Mouse (Mus musculus) erythroblast, embryonic 14.5 days (primary cell): ENCODE measurements around the gene Ccdc194.

Experiments
- GATA1 ChIP-seq: IDR thresholded peaks from 2 replicates; pipeline ENCODE4 v1.6.1; 2012; ENCODE audit warnings: low read length, inconsistent platforms, mixed read lengths
- TAL1 ChIP-seq: IDR thresholded peaks from 3 replicates; pipeline ENCODE4 v1.6.1; 2012; ENCODE audit warnings: low read length, inconsistent platforms, mixed read lengths

DNA sequence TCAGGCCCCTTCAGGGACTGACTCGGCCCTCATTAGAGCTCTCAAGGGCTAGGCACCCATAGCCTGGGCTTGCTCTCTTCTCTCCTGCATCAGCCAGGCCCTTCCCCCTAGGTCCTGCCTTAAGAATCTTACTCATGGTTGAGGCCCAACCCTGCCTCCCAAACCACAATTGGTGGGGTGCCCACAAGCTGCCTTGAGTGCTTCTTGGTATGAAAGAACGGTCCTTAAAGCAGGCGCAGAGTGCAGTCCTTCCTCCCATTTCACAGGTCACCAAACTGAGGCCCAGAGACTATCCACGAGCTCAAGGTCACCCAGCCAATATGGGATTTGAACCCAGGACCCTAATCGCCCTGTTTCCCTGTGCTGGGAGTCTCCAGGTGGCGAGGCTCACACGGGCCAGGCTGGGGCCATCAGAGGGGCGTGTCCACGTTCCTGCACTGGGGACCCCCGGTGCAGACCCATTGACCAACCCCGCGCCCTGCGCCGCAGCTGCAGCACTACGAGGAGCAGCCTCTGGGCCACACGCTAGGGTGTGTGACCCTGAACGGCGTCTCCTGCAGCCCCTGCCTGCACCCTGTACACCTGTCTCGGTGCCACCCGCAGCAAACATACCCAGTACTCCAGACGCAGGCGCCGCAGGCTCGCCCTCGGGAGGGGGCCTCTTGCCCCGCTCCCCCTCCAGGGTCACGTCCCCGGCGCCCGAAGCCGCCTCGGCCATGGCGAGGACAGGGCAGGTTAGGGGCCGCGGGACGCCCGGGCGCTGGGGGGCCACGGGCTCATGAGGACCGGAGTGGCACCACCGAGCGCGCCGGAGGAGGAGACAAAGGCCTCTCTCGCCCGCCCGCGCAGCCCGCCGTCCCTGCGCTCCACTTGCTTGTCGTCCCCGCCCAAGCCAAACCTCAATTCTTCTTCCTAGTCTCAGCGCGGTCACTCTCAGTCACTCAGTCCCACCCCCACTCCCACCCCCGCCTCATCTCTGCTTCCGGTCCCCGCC, 40.1 kb downstream of the Ccdc194 start, which contains the start of gene Ano8:
- TF ChIP-seq GATA1 (no peak), TAL1 (no peak)
